Mouse (Mus musculus) ES-E14 (cell line): ENCODE results near the gene Med13l.

Source experiments
- CHD2 ChIP-seq: IDR thresholded peaks from 2 replicates; pipeline ENCODE4 v1.6.1; 2014; ENCODE audit warnings: mild to moderate bottlenecking, low read depth, low read length, inconsistent platforms
- HCFC1 ChIP-seq: IDR thresholded peaks from 2 replicates; pipeline ENCODE4 v1.6.1; 2012; ENCODE audit warnings: low read length, inconsistent platforms, borderline replicate concordance; ENCODE audit not compliant: insufficient read depth
- ZC3H11A ChIP-seq: IDR thresholded peaks from 2 replicates; pipeline ENCODE4 v1.6.1; 2012; ENCODE audit warnings: low read depth, mild to moderate bottlenecking, inconsistent platforms, low read length, borderline replicate concordance
- ZNF384 ChIP-seq: IDR thresholded peaks from 2 replicates; pipeline ENCODE4 v1.6.1; 2012; ENCODE audit warnings: low read depth, low read length, inconsistent platforms

DNA sequence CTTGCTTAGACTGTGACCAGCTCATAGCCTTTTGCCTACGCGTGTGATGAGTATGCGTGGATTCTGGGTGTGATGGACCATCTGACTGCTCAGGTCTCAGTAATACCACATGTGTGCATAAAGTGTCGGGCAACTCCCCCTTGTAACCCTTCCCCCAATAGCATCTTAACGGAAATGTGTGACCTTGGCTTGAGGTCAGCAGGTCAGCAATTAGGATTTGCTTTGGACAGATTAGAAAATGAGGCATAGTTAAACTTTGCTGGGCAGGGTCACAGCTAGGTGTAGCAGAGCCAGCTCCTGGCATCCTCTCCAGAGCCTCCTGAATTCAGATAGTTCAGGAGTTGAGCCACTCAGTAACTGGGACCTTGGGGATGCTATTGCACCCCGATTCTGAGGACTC lies 1.6 kb upstream of the Med13l start:
- TF ChIP-seq ZNF384 = no peak
- no peak for TF ChIP-seq HCFC1
- TF ChIP-seq CHD2 = no peak
- no peak for TF ChIP-seq ZC3H11A
